Mouse (Mus musculus): ENCODE measurements around the gene Gm10376. TPM values are rescaled to one million over a fixed set of nuclear protein-coding genes. Genes with fewer than 3 reads are reported as not detected.
"Not testable (repeated sequence)": the region's sequence is repeated elsewhere in the genome, so short reads cannot be mapped to it uniquely, and the experiment has no call there.

Gm10376 gene
- polyA plus RNA-seq (2012; rRNA removed) = not detected in 2 replicates

DNA sequence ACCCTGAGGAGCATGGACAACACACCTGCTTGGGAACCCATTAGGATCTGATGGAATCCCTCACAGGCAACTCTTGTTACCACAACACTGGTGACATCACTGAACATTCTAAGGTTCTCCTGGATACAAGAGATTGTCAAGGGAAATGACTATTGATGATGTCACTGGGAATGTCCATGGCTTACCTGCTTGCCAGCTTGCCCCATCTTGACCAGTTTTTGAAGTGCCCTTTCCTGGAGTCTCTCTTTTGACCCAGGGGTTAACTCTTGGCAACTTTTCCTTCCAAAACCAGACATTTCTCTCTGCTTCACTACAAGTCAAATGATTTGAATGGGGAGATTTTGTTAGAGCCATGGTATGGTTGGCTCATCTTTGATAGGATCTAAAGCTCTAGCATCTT lies at the start of gene Gm10376:
Gm10376 (minus strand) TSS at position 101 of the 400 bp plus-strand sequence.
- H3K4me1 ChIP-seq (replicated peaks; ENCODE audit: control insufficient read depth, insufficient read depth, low read length); H3K36me3 ChIP-seq (ENCODE audit: control insufficient read depth, insufficient read depth, low read length); H3K27ac ChIP-seq (ENCODE audit: control insufficient read depth, insufficient read depth, low read length); H3K4me3 ChIP-seq (ENCODE audit: control insufficient read depth, insufficient read depth, low read length); DNase-seq; H3K27me3 ChIP-seq (ENCODE audit: control insufficient read depth, insufficient read depth, low read length): not testable (repeated sequence)

DNA sequence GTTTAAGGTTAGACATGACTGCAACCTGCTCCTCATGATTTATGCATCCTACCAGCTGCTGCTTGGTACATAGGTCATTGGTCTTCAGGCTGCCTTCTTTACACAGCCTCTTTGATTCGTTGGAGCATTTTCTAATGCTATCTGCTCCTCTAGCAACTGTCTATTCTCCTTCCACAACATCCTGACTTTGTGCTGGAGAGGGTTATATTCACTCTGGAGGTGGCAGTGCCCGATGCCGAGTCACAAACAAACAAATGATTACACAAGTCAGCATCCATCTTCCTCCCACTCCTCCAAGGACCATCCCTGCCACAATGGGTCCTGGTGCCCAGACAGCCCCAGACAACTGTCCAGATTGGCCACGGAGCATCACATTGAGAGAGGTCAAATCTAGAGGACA lies 44.8 kb upstream of the Gm10376 start:
- WGBS = 73% methylated on average over 4 of the region's 4 CpGs
- not testable (repeated sequence) for H3K36me3 ChIP-seq (ENCODE audit: control insufficient read depth, insufficient read depth, low read length); H3K27ac ChIP-seq (ENCODE audit: control insufficient read depth, insufficient read depth, low read length); H3K4me1 ChIP-seq (replicated peaks; ENCODE audit: control insufficient read depth, insufficient read depth, low read length); H3K4me3 ChIP-seq (ENCODE audit: control insufficient read depth, insufficient read depth, low read length); H3K27me3 ChIP-seq (ENCODE audit: control insufficient read depth, insufficient read depth, low read length); DNase-seq

DNA sequence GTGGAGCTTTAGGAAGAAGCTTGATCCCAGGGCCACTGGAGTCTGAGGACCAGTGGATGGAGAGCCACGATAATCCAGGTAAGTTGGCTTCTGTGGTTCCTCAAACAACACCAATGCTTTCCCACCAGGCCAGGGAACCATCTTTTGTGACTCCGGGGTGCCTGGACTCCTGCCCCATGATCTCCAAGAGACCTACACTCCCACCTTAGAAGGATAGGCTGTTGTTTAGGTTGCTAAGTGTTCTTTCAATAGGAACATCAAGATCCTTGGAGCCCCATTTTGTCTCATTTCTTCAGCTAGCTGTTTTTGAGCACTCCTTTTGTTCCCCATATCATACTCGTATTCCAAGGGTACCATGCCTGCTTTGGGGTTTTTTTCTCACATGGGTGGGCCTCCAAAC lies 42.6 kb upstream of the Gm10376 start:
- not testable (repeated sequence) for H3K36me3 ChIP-seq (ENCODE audit: control insufficient read depth, insufficient read depth, low read length); H3K4me3 ChIP-seq (ENCODE audit: control insufficient read depth, insufficient read depth, low read length); H3K27me3 ChIP-seq (ENCODE audit: control insufficient read depth, insufficient read depth, low read length); H3K27ac ChIP-seq (ENCODE audit: control insufficient read depth, insufficient read depth, low read length); H3K4me1 ChIP-seq (replicated peaks; ENCODE audit: control insufficient read depth, insufficient read depth, low read length); DNase-seq
- WGBS = 84% methylated on average over 3 of the region's 3 CpGs

DNA sequence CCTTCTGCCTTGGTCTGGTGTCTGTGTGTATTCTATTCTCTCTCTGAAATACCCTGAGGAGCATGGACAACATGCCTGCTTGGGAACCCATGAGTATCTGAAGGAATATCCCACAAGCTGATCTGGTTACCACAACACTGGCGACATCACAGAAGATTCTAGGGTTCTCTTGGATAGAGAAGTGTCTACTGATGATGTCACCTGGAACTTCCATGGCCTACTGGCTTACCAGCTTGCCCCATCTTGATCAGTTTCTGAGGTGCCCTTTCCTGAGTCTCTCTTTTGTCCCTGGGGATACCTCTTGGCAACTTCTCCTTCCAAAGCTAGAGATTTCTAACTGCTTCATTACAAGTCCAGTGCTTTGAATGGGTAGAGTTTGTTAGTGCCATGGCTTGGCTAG lies 21.9 kb downstream of the Gm10376 start, which contains the start of gene Gm8082:
Gm8082 (minus strand) TSS at position 101 of the 400 bp plus-strand sequence.
- H3K4me3 ChIP-seq (ENCODE audit: control insufficient read depth, insufficient read depth, low read length); DNase-seq; H3K36me3 ChIP-seq (ENCODE audit: control insufficient read depth, insufficient read depth, low read length); H3K27ac ChIP-seq (ENCODE audit: control insufficient read depth, insufficient read depth, low read length); H3K4me1 ChIP-seq (replicated peaks; ENCODE audit: control insufficient read depth, insufficient read depth, low read length); H3K27me3 ChIP-seq (ENCODE audit: control insufficient read depth, insufficient read depth, low read length): not testable (repeated sequence)
- 100% methylated on average over 1 of the region's 1 CpGs for WGBS

Other genes starting within 250 kb of the Gm10376 start
- not detected in 2 replicates for gene Gm3015, start 246.8 kb downstream of the Gm10376 start, polyA plus RNA-seq (2012; rRNA removed)
- not detected in 2 replicates for gene Gm10377, start 217.6 kb downstream of the Gm10376 start, polyA plus RNA-seq (2012; rRNA removed)
- not detected in 2 replicates for gene Gm21977, start 162.2 kb downstream of the Gm10376 start, polyA plus RNA-seq (2012; rRNA removed)
- not detected in 2 replicates for gene Gm8082, start 22.0 kb downstream of the Gm10376 start, polyA plus RNA-seq (2012; rRNA removed)
- gene Gm8094, start 61.0 kb upstream of the Gm10376 start, polyA plus RNA-seq (2012; rRNA removed) = not detected in 2 replicates
- not detected in 2 replicates for gene Gm8104, start 85.0 kb upstream of the Gm10376 start, polyA plus RNA-seq (2012; rRNA removed)
- gene Gm7233, start 164.2 kb upstream of the Gm10376 start, polyA plus RNA-seq (2012; rRNA removed) = not detected in 2 replicates
- gene Gm8122, start 219.7 kb upstream of the Gm10376 start, polyA plus RNA-seq (2012; rRNA removed) = not detected in 2 replicates
- 0.07 TPM in 1 of 2 replicates, not detected in the other for gene Gm8126, start 243.0 kb upstream of the Gm10376 start, polyA plus RNA-seq (2012; rRNA removed)

Measured in thymus, adult 2 months (tissue).